Mouse (Mus musculus) thymus, postnatal 25 days (tissue): Measurements from ENCODE around the gene Psmd8.

ENCODE experiments used
- DNase-seq: peaks from one replicate; pipeline ENCODE4 v3.0.0; 2022

The Psmd8 gene

DNA sequence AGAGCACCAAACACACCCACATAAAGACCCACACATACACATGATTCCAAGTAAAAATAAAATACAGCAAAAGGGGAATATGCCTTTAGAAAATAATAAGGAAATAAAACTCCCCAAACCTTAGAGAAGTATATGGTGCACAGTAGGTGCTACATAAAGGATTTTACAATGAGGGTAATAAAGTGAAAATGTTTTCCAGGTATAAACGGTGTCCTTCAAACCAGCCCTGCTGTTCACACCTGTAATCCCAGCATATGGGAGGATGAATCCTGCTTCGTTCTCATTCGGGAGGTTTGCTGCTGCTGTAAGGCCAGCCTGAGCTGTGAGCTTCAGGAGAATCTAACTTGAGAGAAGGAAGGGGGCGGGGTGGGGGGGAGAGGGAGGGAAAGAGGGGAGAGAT is 46.3 kb downstream of the Psmd8 start:
- peak; percentile 35 for DNase-seq

DNA sequence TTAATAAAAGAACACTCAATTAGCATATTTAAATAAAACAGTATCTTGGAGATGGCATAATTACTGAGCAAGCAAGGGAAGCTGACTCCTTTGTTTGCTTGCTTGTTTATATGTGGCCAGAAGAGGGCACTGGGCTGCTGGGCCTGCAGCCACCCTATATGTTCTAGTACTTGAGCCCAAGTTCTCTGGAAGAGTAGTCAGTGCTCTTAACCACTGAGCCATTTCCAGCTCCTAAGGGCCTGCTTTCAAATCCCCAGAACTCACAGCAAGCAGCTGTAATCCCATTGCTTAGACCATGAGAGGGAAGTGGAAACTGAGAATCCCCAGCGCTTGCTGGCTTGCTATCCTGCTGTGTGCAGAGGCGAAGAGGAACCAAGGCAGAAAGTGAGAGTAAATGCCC is 51.8 kb downstream of the Psmd8 start:
- DNase-seq, result peak; percentile 45

DNA sequence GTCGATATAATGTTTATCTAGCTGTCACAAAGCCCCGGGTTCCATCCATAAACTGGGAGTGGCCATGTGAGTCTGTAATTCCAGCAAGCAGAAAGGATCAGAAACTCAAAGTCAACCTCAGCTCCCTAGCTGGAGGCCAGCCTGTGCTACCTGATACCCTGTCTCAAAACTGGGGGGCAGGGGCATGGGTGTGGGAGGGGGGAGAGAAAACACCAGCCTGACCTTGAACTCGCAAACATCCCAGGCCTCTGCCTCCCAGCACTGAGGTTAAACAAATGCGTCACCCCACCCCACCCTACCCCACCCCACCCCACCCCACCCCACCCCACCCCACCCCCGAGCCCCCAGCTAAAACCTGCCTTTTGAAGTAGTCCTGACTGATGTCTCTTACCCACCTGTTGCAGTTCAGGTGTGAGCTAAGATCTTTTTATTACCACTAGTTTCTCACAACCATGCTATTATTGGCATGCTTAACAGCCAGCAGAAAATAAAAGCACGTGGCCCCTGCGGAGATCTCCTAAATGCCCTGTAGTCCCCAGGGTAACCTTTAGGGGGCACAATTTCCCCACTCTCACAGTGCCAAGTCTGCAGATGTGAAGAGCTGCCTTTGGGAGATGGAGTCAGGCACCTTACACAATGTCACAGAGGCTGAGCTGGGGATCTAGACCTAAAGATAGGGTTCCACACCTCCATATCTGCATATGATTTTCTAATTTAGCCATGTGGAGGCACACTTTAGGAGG is 54.2 kb downstream of the Psmd8 start:
- peak; percentile 88 for DNase-seq

DNA sequence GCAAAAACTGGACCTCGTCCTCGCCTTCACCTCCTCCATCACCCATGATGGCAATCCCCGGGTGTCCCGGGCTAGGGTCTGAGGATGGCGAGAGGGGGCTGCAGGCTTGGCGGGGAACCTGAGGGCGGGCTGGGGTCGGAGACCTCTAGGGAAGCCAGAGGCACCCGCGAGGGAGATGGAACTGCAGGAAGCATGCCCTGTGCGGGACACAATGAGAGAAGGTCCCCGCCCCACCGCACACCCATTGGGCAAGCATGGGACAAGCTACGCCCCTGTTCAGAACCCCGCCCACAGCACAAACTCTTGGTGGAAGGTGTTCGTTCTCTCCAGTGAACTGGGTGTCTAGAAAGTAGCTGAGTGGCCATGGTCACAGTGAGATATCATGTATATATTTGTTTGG is 55.5 kb downstream of the Psmd8 start, which contains the start of gene Ryr1:
Ryr1 (minus strand) TSS at position 210 of the 400 bp plus-strand sequence.
- peak; percentile 69 for DNase-seq
